Mouse (Mus musculus): ENCODE measurements around the gene Samd1. TPM values are rescaled to one million over a fixed set of nuclear protein-coding genes. Genes with fewer than 3 reads are reported as not detected.

Samd1 gene
- polyA plus RNA-seq, 1 experiment from 2014 or later = 7.2 TPM

DNA sequence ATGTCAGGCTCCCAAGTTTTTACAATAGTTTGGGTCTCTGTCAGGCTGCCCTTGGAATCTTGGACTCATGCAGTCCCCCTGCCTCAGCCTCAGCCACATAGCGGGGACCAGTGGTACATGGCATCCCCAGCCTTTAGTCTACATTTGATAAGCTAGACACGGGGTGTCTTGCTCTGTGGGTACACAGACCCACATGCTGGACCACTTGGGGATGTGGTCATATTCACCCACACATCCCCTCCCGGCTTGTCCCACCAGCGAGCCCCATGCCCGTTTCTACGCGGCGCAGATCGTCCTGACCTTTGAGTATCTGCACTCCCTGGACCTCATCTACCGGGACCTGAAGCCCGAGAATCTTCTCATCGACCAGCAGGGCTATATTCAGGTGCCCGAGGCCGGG lies 7.3 kb upstream of the Samd1 start:
- Histone ChIP-seq H3K4me3 (no peak overlapping the region), H3K36me3 (replicated peaks) (peaks cover 59% of the 10 kb centered on the region), H3K27ac (no peak overlapping the region), H3K4me1 (no peaks in the 10 kb centered on the region), H3K27me3 (replicated peaks) (no peaks in the 10 kb centered on the region), H3K9ac (no peak overlapping the region), H3K9me3 (no peaks in the 10 kb centered on the region), H3K4me2 (no peak overlapping the region)
- ATAC-seq (replicated peaks) = no peak
- WGBS = 92% methylated on average over 14 of the region's 14 CpGs

DNA sequence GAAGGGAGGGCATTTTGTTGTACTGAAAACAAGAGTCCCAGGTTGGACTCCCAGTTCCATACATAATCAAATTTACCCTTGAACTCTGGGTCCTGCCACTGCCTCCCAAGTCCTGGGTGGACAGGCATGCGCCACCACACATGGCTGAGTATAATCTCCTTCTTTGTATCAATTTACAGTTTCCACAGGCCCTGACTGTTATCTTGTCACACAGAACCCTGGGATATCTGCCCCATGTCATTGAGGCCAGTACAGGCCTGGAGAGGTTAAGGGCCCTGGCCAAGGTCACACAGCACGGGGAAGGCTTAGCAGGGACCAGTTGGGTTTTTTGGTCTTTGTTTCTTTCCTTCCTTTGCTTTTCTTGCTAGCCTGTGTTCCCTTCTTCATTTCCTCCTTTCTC lies 5.0 kb upstream of the Samd1 start:
- peaks cover 40% of the 10 kb centered on the region for H3K36me3 ChIP-seq (replicated peaks)
- H3K4me1 ChIP-seq = peaks cover 5% of the 10 kb centered on the region
- H3K4me3 ChIP-seq = no peak overlapping the region
- no peak for ATAC-seq (replicated peaks)
- WGBS = 84% methylated on average over 2 of the region's 2 CpGs
- no peaks in the 10 kb centered on the region for H3K27me3 ChIP-seq (replicated peaks)
- H3K27ac ChIP-seq = no peak overlapping the region
- H3K9me3 ChIP-seq = no peaks in the 10 kb centered on the region
- H3K9ac ChIP-seq = no peak overlapping the region
- no peak overlapping the region for H3K4me2 ChIP-seq

DNA sequence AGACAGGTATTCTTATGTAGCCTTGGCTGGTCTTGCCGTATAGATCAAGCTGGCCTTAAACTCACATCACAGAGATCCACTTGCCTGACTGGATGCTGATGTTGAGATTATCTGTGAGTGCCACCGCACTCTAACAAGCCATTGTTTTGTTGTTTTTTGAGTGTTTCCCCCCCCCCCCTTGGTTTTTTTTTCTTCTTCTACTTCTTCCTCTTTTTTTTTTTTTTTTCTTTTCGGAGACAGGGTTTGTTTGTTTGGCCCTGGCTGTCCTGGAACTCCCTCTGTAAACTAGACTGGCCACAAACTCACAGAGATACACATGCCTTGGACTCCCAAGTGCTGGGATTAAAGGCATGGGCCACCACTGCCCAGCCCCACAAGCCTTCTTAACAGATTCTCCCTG lies 3.4 kb upstream of the Samd1 start:
- no peak overlapping the region for H3K4me2 ChIP-seq
- no peak overlapping the region for H3K9ac ChIP-seq
- WGBS = 83% methylated on average over 3 of the region's 3 CpGs
- H3K4me3 ChIP-seq = no peak overlapping the region
- no peaks in the 10 kb centered on the region for H3K27me3 ChIP-seq (replicated peaks)
- no peaks in the 10 kb centered on the region for H3K9me3 ChIP-seq
- no peak for ATAC-seq (replicated peaks)
- peaks cover 12% of the 10 kb centered on the region for H3K4me1 ChIP-seq
- no peak overlapping the region for H3K27ac ChIP-seq
- H3K36me3 ChIP-seq (replicated peaks) = peaks cover 31% of the 10 kb centered on the region

DNA sequence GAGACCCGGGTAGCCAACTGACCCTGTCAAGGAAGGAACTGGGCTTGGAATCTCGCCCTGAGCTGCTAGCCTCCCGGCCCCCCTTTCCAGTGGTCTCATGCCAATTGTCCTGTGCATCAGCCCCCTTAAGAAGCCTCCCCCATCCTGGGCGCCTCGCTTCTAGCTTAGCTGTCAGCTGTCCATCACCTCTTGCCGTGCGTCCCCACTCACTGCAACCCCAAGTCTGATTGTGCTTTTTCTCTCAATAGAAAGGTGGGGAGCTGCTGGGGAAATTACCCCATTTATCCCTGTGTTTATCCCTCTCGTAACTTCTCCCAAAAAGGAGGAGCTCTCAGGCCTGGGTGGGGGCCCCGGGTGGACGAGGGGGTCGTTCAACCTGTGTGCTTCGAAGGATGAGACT lies 1.5 kb upstream of the Samd1 start:
- ATAC-seq (replicated peaks) = no peak
- Histone ChIP-seq H3K36me3 (replicated peaks) (peaks cover 14% of the 10 kb centered on the region), H3K27ac (no peak overlapping the region), H3K9ac (no peak overlapping the region), H3K9me3 (no peaks in the 10 kb centered on the region), H3K4me1 (peaks cover 22% of the 10 kb centered on the region), H3K4me2 (peak overlapping the region; percentile 90), H3K4me3 (no peak overlapping the region), H3K27me3 (replicated peaks) (peaks cover 7% of the 10 kb centered on the region)
- 11% methylated on average over 12 of the region's 12 CpGs for WGBS

DNA sequence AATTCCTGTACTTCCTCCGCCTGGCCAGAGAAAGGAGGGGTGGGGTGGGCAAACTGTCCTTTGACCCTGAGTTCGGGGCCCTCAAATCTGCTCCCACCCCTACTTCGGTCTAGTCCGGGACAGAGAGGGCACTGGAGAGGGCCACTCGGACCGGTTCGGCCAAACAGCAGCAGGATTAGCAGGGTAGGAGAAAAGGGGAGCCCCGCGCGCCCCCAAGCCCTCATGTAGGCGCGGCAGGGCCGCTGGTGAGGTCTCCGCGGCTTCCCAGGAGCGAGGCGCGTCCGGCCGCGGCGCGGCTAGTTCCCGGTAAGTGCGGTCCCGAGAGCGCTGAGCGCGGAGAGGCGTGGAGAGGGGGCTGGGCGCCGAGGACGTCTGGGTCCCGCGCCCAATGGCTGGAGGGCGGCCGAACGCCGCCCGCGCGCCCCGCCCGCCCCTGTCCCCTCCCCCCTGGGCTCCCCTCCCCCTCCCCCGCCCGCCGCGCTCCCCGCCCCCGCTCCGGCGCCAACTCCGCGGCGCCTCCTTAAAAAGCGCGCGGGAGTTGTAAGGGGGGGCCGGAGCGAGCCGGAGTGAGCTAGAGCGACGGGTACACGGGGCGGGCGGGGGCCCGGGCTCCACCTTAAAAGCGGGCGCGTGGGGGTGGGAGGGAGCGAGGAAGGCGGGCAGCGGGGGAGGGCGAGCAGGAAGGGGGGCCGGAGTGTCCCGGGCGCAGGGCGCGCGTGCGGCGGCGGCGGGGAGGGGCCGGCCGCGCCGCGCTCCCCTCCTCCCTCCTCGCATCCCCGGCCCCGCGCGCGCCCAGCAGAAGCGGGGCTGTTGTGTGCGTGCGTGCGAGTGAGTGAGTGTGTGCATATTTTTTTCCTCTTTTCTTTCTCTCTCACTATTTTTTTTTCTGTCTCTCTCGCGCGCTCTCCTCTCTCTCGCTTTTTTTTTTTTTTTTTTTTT lies 636 bp upstream of the Samd1 start:
- Histone ChIP-seq H3K4me3 (peak overlapping the region; percentile 59), H3K27me3 (replicated peaks) (peaks cover 13% of the 10 kb centered on the region), H3K4me1 (peaks cover 29% of the 10 kb centered on the region), H3K27ac (peak overlapping the region; percentile 89), H3K9ac (peak overlapping the region; percentile 56), H3K4me2 (peak overlapping the region; percentile 90), H3K36me3 (replicated peaks) (peaks cover 6% of the 10 kb centered on the region; the same call in 1 of the 2 replicates), H3K9me3 (no peaks in the 10 kb centered on the region)
- under 1% methylated on average over 48 of the region's 103 CpGs for WGBS
- ATAC-seq (replicated peaks) = peak; percentile 63

DNA sequence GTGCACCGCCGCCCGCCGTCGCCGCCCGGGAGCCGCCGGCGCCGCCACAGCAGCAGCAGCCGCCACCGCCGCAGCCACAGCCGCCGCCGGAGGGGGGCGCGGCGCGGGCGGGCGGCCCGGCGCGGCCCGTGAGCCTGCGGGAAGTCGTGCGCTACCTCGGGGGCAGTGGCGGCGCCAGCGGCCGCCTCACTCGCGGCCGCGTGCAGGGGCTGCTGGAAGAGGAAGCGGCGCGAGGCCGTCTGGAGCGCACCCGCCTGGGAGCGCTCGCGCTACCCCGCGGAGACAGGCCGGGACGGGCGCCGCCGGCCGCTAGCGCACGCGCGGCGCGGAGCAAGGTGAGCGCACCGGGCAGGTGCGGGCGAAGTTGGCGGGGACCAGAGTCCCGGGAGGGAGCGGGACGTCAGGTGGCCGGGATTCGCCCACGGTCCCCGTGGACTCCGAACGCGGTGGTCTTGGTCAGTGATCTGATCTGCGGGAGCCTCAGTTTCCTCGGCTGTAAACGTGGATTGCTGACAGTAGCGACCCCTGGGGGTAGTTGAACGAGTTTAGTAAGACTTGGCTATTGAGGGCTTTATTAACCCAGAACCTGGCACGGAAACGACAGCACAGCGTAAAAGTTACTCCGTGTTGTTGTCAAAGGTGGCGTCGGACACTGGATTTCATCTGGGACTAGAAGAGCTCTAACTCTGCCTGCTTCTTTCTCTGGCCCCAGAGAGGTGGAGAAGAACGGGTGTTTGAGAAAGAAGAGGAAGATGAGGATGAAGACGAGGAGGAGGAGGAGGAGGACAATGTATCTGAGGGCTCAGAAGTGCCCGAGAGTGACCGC lies 972 bp downstream of the Samd1 start:
- peak overlapping the region; percentile 84 for H3K27ac ChIP-seq
- no peaks in the 10 kb centered on the region for H3K9me3 ChIP-seq
- peaks cover 35% of the 10 kb centered on the region for H3K4me1 ChIP-seq
- peak overlapping the region; percentile 72 for H3K4me2 ChIP-seq
- under 1% methylated on average over 83 of the region's 92 CpGs for WGBS
- peaks cover 18% of the 10 kb centered on the region for H3K27me3 ChIP-seq (replicated peaks)
- H3K9ac ChIP-seq = peak overlapping the region; percentile 48
- ATAC-seq (replicated peaks) = 0 out of 2 replicates have a peak, but pooled peaks have one; percentile 12
- peaks cover 6% of the 10 kb centered on the region; the same call in 1 of the 2 replicates for H3K36me3 ChIP-seq (replicated peaks)
- H3K4me3 ChIP-seq = peak overlapping the region; percentile 80

DNA sequence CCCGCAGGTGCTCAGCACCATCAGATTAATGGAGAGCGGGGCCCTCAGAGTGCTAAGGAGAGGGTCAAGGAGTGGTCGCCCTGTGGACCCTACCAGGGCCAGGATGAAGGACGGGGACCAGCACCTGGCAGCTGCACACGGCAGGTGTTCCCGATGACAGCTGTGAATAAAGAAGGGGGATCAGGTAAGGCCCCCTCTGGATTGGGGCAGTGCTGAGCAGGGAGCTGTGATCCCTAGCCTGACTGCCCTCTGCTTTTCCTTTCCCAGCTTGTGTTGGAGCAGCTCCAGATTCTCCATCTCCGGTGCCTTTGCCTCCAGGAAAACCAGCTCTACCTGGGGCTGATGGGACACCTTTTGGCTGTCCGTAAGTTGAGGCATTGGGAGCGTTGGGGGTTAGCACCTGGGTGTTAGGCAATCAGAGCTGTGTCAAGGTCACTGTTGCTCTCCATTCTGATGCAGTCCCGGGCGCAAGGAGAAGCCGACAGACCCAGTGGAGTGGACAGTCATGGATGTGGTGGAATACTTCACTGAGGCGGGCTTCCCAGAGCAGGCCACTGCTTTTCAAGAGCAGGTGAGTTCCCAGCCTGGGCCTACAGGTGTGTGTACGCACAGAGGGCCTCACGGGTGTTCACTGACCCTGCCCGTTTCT lies 1.7 kb downstream of the Samd1 start:
- Histone ChIP-seq H3K27me3 (replicated peaks) (peaks cover 18% of the 10 kb centered on the region), H3K4me2 (peak overlapping the region; percentile 72), H3K9ac (no peak overlapping the region), H3K27ac (no peak overlapping the region), H3K4me1 (peaks cover 40% of the 10 kb centered on the region), H3K36me3 (replicated peaks) (peaks cover 6% of the 10 kb centered on the region; the same call in 1 of the 2 replicates), H3K9me3 (no peaks in the 10 kb centered on the region), H3K4me3 (peak overlapping the region; percentile 80)
- 74% methylated on average over 16 of the region's 16 CpGs for WGBS
- ATAC-seq (replicated peaks) = no peak

DNA sequence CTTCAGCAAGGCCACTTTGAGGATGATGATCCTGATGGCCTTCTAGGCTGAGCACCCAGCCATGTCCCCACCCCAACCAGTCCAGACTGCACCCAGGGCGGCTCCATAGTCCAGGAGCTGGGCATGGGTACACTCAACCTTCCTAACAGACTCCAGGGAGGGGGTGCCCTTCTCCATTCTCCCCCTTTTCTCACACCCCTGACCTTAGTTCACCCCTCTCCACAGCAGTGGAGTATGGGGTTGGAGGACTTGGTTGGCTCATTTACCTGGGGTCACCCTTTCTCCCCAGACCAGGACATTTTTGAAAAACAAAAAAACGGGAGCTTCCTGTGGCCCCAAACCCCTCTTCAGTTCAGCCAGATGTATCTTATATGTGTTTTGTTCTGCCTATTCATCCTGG lies 2.4 kb downstream of the Samd1 start:
- H3K27ac ChIP-seq = no peak overlapping the region
- ATAC-seq (replicated peaks) = no peak
- H3K4me3 ChIP-seq = no peak overlapping the region
- H3K27me3 ChIP-seq (replicated peaks) = peaks cover 18% of the 10 kb centered on the region
- 89% methylated on average over 2 of the region's 2 CpGs for WGBS
- no peak overlapping the region for H3K4me2 ChIP-seq
- peaks cover 42% of the 10 kb centered on the region for H3K4me1 ChIP-seq
- no peak overlapping the region for H3K9ac ChIP-seq
- peaks cover 4% of the 10 kb centered on the region; the same call in 1 of the 2 replicates for H3K36me3 ChIP-seq (replicated peaks)
- H3K9me3 ChIP-seq = no peaks in the 10 kb centered on the region

DNA sequence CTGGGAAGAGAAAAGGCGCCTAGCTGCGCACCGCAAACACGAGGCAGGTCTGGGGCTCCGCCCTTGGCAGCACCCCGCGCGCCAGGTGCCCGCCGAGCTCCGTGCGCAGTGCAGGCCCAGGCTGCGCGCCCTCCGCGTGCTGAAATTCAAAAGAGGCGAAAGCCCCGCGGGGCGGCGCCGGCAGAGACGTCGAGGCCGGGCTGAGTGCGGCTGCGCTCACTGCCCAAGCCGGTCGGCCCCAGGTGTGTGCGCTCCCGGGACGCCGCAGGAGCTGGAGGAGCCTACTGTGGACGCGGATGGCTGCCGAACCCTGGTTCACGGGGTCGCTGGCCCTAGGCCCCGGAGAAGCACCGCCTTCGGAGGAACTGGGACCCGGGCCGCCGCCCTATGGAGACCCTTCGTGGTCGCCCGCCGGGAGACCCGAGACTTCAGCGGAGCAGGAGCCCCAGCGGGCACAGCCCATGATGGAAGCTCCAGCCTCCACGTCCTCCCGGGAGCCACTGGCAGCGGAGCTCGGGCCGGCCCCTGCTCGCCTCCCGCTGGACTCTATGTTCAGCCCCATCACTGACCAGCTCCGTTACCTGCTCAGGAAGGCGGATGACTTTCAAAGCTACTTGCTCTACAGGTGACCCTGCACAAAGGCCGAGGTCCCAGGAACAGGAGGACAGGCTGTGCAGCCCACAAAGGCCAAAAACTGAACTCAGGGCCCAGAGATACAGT lies 4.0 kb downstream of the Samd1 start, which contains the start of gene 1700067K01Rik:
Gene 1700067K01Rik (plus strand): TSS at position 222 of the 720 bp plus-strand sequence.
- H3K9ac ChIP-seq = no peak within 1 kb of the TSS
- H3K4me3 ChIP-seq = 0 out of 2 replicates have a peak within 1 kb of the TSS, but pooled peaks have one; percentile 0
- H3K36me3 ChIP-seq (replicated peaks) = no peaks in the 10 kb centered on the region
- H3K4me2 ChIP-seq = peak within 1 kb of the TSS; percentile 23; the same call in 1 of the 2 replicates
- no peak for ATAC-seq (replicated peaks)
- peaks cover 43% of the 10 kb centered on the region for H3K4me1 ChIP-seq
- no peak within 1 kb of the TSS for H3K27ac ChIP-seq
- 22% methylated on average over 61 of the region's 61 CpGs for WGBS
- H3K9me3 ChIP-seq = no peaks in the 10 kb centered on the region
- peaks cover 18% of the 10 kb centered on the region for H3K27me3 ChIP-seq (replicated peaks)

DNA sequence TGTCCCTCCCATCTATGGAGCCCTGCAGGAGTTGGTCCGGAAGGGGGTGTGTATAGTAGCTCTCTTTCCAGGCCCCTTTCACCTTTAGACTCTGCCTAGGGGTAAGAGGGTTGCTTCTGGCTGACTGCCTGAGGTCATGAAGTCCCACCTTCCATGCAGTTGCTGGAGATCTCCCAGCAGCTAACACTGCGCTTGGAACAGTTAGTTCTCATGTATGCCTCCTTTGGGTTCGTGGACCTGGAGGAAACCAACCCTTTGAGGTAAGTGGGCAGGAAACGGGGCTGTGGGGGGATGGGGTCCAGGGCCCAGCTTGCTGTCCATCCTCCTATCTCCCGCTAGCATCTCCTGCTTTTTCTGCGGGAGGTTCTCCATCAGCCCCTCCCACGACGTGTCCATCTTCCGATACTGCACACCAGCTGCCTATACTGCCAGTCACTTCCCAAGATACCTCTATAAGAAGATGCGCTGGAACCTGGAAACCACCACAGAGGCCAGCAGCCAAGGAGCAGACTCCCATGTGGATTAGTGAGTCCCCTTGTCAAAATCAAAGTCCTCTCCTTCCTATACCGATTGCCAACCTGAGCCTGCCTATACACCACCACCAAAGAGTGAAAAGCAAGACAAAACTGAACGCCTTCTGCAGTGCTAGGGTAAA lies 5.6 kb downstream of the Samd1 start:
- peaks cover 18% of the 10 kb centered on the region for H3K27me3 ChIP-seq (replicated peaks)

More for the DNA sequence above, 5.6 kb downstream of the Samd1 start:
- no peak for ATAC-seq (replicated peaks)
- Histone ChIP-seq H3K36me3 (replicated peaks) (no peaks in the 10 kb centered on the region), H3K9ac (no peak overlapping the region), H3K27ac (no peak overlapping the region), H3K4me3 (no peak overlapping the region), H3K9me3 (no peaks in the 10 kb centered on the region), H3K4me2 (no peak overlapping the region), H3K4me1 (peaks cover 40% of the 10 kb centered on the region)
- 54% methylated on average over 12 of the region's 12 CpGs for WGBS
